Mouse (Mus musculus) ES-E14 (cell line): ENCODE measurements around the gene Fus. TPM values are rescaled to one million over a fixed set of nuclear protein-coding genes. Genes with fewer than 3 reads are reported as not detected.
A peak's percentile ranks its signal among the peaks of the same experiment; 100 is the strongest.

Experiments used
- DNase-seq: peaks from one replicate; pipeline ENCODE4 v3.0.0-alpha.2; 2013; ENCODE audit warnings: low read depth, low spot score
- H3K27ac ChIP-seq: 2 replicates; pipeline ENCODE4 v1.5.1; 2012; ENCODE audit warnings: low read depth, mild to moderate bottlenecking, low read length, moderate library complexity, mixed read lengths; ENCODE audit not compliant: poor library complexity, insufficient read depth, severe bottlenecking
- H3K36me3 ChIP-seq: 2 replicates; pipeline ENCODE4 v1.6.1; 2012; ENCODE audit warnings: mild to moderate bottlenecking, low read length, moderate library complexity, mixed read lengths; ENCODE audit not compliant: control insufficient read depth, poor library complexity, insufficient read depth, severe bottlenecking
- H3K4me1 ChIP-seq, 2 experiments: fragments of 150-350 bp in 1 of 2; sonication (generic) in 1 of 2; 2 replicates each; pipeline ENCODE4 v1.6.1; 2012; ENCODE audit warnings: low read length in 2 of 2, mild to moderate bottlenecking in 1 of 2, mixed read lengths in 1 of 2; ENCODE audit not compliant: control insufficient read depth in 2 of 2, insufficient read depth in 2 of 2, poor library complexity in 1 of 2
- H3K4me3 ChIP-seq, 2 experiments: fragments of 150-350 bp in 1 of 2; sonication (generic) in 1 of 2; 2 replicates each; pipeline ENCODE4 v1.5.1; 2012; ENCODE audit warnings: low read length in 2 of 2, low read depth in 1 of 2, mild to moderate bottlenecking in 1 of 2, mixed read lengths in 1 of 2; ENCODE audit not compliant: insufficient read depth in 1 of 2, poor library complexity in 1 of 2, severe bottlenecking in 1 of 2
- H3K9ac ChIP-seq: 2 replicates; pipeline ENCODE4 v1.6.1; 2012; ENCODE audit warnings: low read depth, mild to moderate bottlenecking, low read length, mixed read lengths; ENCODE audit not compliant: poor library complexity, insufficient read depth, severe bottlenecking
- H3K9me3 ChIP-seq: fragments of 150-350 bp; sonication (generic); 2 replicates; pipeline ENCODE4 v1.6.1; 2012; ENCODE audit warnings: low read depth, mild to moderate bottlenecking, low read length; ENCODE audit not compliant: control insufficient read depth, insufficient read depth
- CHD2 ChIP-seq: IDR thresholded peaks from 2 replicates; pipeline ENCODE4 v1.6.1; 2014; ENCODE audit warnings: mild to moderate bottlenecking, low read depth, low read length, inconsistent platforms
- HCFC1 ChIP-seq: IDR thresholded peaks from 2 replicates; pipeline ENCODE4 v1.6.1; 2012; ENCODE audit warnings: low read length, inconsistent platforms, borderline replicate concordance; ENCODE audit not compliant: insufficient read depth
- MAFK ChIP-seq: IDR thresholded peaks from 2 replicates; pipeline ENCODE4 v1.6.1; 2014; ENCODE audit warnings: mild to moderate bottlenecking, low read depth, low read length, inconsistent platforms; ENCODE audit not compliant: insufficient read depth
- ZC3H11A ChIP-seq: IDR thresholded peaks from 2 replicates; pipeline ENCODE4 v1.6.1; 2012; ENCODE audit warnings: low read depth, mild to moderate bottlenecking, inconsistent platforms, low read length, borderline replicate concordance
- ZNF384 ChIP-seq: IDR thresholded peaks from 2 replicates; pipeline ENCODE4 v1.6.1; 2012; ENCODE audit warnings: low read depth, low read length, inconsistent platforms
- in situ Hi-C, 2 experiments: fragments of 600-800 bp; cut with MboI; formaldehyde crosslinking; loops; one replicate each; pipeline ENCODE4 v1.15.1; 2025; ENCODE audit warnings: low sequenced_read_pairs in 2 of 2, inconsistent platforms in 1 of 2; ENCODE audit not compliant: unreplicated experiment in 2 of 2
- total RNA-seq: library from RNA; depleted of rRNA; stranded (reverse); fragments of 300-350 nt; gene quantifications from 2 replicates; pipeline ENCODE4 v1.2.3, GENCODE M21; 2012

Gene Fus
- total RNA-seq, 1 experiment: 142 TPM

DNA sequence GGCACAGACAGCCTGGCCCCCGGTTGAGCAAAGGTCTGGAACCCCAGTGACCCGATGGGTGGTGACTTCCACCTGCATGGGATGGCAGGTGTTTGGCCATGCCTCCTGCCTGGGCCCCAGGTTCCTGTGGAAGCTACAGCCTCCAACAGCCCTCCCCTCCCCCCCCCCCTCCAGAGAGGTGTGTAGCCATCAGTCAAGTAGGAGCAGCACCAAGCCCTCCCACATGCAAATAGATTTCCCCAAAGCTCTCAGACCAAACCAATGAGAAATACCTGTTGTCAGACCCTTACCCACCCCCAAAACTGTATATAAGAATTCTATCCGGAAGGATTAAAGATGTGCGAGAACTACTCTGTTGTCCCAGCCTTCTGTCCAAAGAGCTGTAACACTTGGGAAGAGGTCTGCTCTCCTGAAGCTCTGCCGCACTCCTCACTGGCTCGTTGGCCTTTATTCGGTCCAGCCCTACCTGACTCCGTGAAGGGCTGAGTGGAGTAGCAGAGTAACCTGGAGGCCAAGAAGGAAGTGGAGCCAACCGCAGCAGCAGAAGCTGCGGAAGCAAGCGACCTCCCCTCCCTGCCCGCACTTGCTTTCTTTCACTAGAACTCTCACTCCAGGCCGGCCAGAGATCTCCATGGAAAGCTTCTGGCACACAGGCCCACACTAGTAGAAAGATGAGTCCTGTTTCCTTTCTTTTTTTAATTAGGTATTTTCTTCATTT is 14.2 kb upstream of the Fus start:
- H3K4me3 ChIP-seq: peak overlapping the region; percentile 32 to 53
- TF ChIP-seq ZNF384 (no peak), HCFC1 (no peak), ZC3H11A (no peak), CHD2 (no peak), MAFK (no peak)
- DNase-seq: no peak
- H3K36me3 ChIP-seq: no peaks in the 10 kb centered on the region
- in situ Hi-C loops: no loop called here
- peaks cover 2 to 5% of the 10 kb centered on the region in 2 experiments; a peak in 2 of 4 replicates for H3K4me1 ChIP-seq
- H3K9ac ChIP-seq: peak overlapping the region; percentile 55; the same call in 1 of the 2 replicates
- peak overlapping the region; percentile 73 for H3K27ac ChIP-seq
- H3K9me3 ChIP-seq: no peaks in the 10 kb centered on the region

DNA sequence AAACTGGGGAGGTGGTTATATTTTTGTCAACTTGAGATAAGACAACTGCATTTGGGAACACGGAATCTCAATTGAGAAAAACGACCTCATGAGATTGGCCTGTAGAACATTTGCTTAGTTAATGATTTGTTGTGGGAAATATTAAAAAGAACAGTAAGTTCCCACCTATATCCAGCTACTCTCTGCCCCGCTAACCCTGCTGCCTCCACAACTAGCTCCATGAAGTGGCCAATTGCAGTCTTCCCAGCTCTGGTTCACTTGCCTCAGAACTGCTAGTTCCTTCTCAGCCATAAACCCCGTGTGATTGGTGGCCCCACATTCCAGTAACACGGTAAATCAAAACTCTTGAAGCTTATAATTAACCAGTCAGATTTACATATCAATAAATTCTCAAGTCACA is 7.9 kb upstream of the Fus start:
- in situ Hi-C loops: no loop called here
- DNase-seq: no peak
- Histone ChIP-seq H3K36me3 (no peaks in the 10 kb centered on the region), H3K9me3 (no peaks in the 10 kb centered on the region), H3K4me3 (no peak overlapping the region), H3K4me1 (no peaks in the 10 kb centered on the region), H3K9ac (no peak overlapping the region), H3K27ac (no peak overlapping the region)
- TF ChIP-seq ZNF384: no peak
- TF ChIP-seq ZC3H11A: no peak
- TF ChIP-seq CHD2: no peak
- TF ChIP-seq MAFK: no peak
- TF ChIP-seq HCFC1: no peak

DNA sequence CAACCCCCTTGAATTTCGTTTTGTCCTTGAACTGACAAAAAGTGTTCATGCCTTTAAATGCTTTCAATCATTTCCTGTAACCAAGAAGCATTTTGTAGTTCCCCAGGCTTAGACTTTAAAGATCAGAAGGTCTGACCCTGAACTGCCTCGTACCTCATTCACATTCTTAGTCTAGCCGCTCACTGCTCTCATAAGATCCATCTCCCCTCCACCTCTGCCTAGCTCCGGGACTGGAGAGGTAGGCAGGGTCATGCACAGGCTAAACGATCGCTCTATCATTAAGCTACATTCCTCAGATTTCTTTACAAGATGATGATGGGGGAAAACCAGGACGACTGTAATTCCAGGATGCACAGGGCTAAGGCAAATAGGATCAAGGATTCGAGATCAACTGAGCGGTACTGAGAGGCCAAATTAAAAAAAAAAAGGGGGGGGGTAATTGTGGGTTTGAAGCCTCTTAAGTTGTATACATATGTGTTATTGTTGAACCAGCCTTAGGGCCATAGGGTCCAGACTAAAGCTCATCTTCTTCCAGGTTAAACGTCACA is 812 bp upstream of the Fus start:
- Histone ChIP-seq H3K36me3 (peaks cover 16% of the 10 kb centered on the region), H3K4me1 (peaks cover 3 to 4% of the 10 kb centered on the region in 2 experiments; a peak in 2 of 4 replicates), H3K9ac (peak overlapping the region; percentile 99), H3K9me3 (no peaks in the 10 kb centered on the region), H3K27ac (peak overlapping the region; percentile 11; the same call in 1 of the 2 replicates), H3K4me3 (peak overlapping the region; percentile 83 to 94)
- TF ChIP-seq ZC3H11A (no peak), ZNF384 (no peak)
- in situ Hi-C loops: no loop called here
- no peak for DNase-seq

DNA sequence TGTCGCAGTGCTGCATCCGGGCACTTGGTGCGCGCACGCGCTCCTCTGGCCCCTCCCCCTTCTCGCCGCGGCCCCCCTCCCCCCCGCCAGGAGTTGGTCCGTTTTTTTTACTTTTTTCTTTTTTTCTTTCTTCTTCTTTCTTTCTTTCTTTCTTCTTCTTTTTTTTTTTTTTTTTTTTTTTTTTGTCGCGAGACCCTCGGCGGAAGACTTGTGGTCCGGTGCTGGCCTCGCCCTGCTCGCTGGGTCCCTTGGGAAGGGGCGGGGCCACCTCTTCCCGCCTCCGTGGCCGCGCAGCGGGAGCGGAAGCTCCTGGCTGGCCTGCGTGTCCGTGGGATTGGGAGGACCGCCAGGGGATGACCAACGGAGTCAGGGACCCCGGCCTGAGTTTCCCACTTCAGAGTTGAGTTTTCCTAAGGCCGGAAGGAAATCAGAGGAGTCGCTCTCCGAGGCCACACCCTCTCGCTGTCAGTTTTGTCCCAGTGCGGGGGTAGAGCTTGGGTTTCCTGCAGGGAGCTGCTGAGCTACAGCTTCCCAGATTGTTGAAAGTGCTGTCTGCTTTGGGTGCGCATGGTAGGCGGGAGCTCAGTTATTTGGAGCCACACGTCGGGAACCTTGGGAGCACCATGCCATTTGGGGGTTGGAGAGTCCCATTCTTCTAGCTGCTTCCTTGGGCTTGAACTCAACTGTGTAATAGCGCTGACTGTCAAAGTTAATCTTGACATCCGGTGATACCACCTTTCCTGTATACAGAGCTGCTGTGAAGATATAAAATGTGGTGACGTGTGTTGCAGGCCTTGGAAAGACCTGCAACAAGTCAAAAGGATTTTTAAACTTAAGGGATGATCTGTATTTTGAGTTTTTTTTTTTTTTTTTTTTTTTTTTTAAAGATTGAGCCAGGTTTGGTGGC is 918 bp downstream of the Fus start:
- Histone ChIP-seq H3K9ac (peak overlapping the region; percentile 99), H3K4me1 (peaks cover 3 to 7% of the 10 kb centered on the region in 2 experiments; a peak in 2 of 4 replicates), H3K9me3 (no peaks in the 10 kb centered on the region), H3K36me3 (peaks cover 31% of the 10 kb centered on the region), H3K27ac (peak overlapping the region; percentile 99), H3K4me3 (peak overlapping the region; percentile 83 to 94)
- DNase-seq: peak; percentile 57
- in situ Hi-C loops: no loop called here
- TF ChIP-seq MAFK (no peak), HCFC1 (no peak; the same call in 1 of the 2 replicates), ZNF384 (peak; percentile 97), CHD2 (peak; percentile 95), ZC3H11A (no peak)
